Mouse (Mus musculus): Measurements from ENCODE around the gene Usp46.

GRCm38 (mm10) chr5:74063226-74063747, 4.9 kb downstream of the Usp46 start:
- TF ChIP-seq RAD21 (IDR thresholded peaks at IDR 0.05; ENCODE audit: low read depth, low read length) (no peak), POLR2A (IDR thresholded peaks at IDR 0.05; ENCODE audit: control insufficient read depth in 1 of 2, insufficient read depth in 1 of 2, low read depth in 1 of 2, low read length in 2 of 2, poor library complexity in 1 of 2) (no peak), CTCF (IDR thresholded peaks at IDR 0.05 in 2 of 3, conservative IDR thresholded peaks at IDR 0.05 in 1 of 3; ENCODE audit: control insufficient read depth in 1 of 3, insufficient read depth in 1 of 3, low read depth in 2 of 3, low read length in 3 of 3, poor library complexity in 1 of 3, severe bottlenecking in 1 of 3) (no peak), EP300 (IDR thresholded peaks at IDR 0.05; ENCODE audit: low read depth in 1 of 2, low read length in 2 of 2) (peak; percentile 87 to 94), CHD2 (IDR thresholded peaks at IDR 0.05; ENCODE audit: low read length) (no peak), NELFE (IDR thresholded peaks at IDR 0.05; ENCODE audit: low read depth, low read length) (no peak), TAL1 (IDR thresholded peaks at IDR 0.05; ENCODE audit: low read length) (peak; percentile 76), E2F4 (IDR thresholded peaks at IDR 0.05; ENCODE audit: borderline replicate concordance, low read depth, low read length) (no peak), TCF12 (IDR thresholded peaks at IDR 0.05; ENCODE audit: low read depth, low read length) (peak; percentile 94), CHD1 (IDR thresholded peaks at IDR 0.05; ENCODE audit: low read depth, low read length) (no peak), ZC3H11A (IDR thresholded peaks at IDR 0.05; ENCODE audit: low read depth, low read length) (no peak)

Data from MEL (cell line).